ENCODE assay signal across 10 mouse cellular contexts in the genomic region with DNA sequence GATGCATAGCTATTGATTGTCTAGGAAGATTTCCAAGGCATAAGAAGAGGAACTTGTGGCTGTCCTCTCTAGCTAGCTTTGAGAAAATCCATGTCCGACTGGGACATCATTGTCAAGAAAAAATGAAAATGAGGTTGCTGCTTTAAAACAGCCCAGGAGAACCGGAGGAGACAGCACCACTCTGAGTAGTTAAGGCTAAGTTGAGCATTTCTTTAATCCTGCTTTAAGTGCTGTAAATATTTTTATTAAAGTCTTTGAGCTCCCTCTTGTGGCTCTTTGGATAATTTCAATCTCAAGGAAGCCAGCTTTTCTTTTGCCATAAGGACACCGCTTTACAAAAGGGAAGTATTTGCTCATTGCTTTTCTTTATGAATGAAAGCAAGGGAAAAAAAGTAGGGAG.
DNase-seq lines count a peak whose midpoint lies in the region; ATAC-seq and TF ChIP-seq lines count a peak whose summit lies in the region.
"Had no signal": no experiment of that assay in that cellular context is flagged by ENCODE, and none has a peak within 500 bp of the region (broad histone marks: within the 10 kb centered on the region; RNA-seq: fewer than 3 reads in every experiment).

No protein-coding gene starts in this region.

- TF ChIP-seq CTCF in kidney, adult 2 months (conservative IDR thresholded peaks at IDR 0.05; ENCODE audit: insufficient read depth, insufficient read length, low read depth, low read length), result 0 out of 2 replicates have a peak, but pooled peaks have one; percentile 6
- TF ChIP-seq CTCF in CH12.LX (conservative IDR thresholded peaks at IDR 0.05 in 1 of 2, IDR thresholded peaks at IDR 0.05 in 1 of 2; ENCODE audit: low read depth in 2 of 2, low read length in 2 of 2), result peak; percentile 30 to 84; a peak in 3 of 4 replicates

- no peak overlapping the region for H3K4me3 ChIP-seq in kidney, adult 2 months (ENCODE audit: insufficient read depth, low read depth, low read length)
- no peak overlapping the region for H3K4me3 ChIP-seq in kidney, embryonic 15.5 days (replicated peaks)
- H3K4me3 ChIP-seq in CH12.LX (replicated peaks in 1 of 3; ENCODE audit: low read depth in 2 of 3, low read length in 2 of 3, poor library complexity in 1 of 3), result no peak overlapping the region
- H3K4me3 ChIP-seq in hindbrain, embryonic 14.5 days (replicated peaks; ENCODE audit: low read length), result no peak overlapping the region
- H3K4me3 ChIP-seq: embryonic facial prominence, embryonic 15.5 days; liver, embryonic 15.5 days had no signal

- peak; percentile 91 for TF ChIP-seq RAD21 in CH12.LX (IDR thresholded peaks at IDR 0.05; ENCODE audit: low read depth, low read length)

- no peaks in the 10 kb centered on the region for H3K79me2 ChIP-seq in CH12.LX (replicated peaks; ENCODE audit: control insufficient read depth, extremely low read depth, insufficient read depth, poor library complexity, severe bottlenecking)

- no peaks in the 10 kb centered on the region for H3K4me1 ChIP-seq in kidney, adult 2 months (ENCODE audit: control insufficient read depth, insufficient read depth, low read length)
- H3K4me1 ChIP-seq in kidney, embryonic 15.5 days, result no peaks in the 10 kb centered on the region
- peaks cover 0 to 4% of the 10 kb centered on the region in 2 experiments; a peak in 2 of 4 replicates for H3K4me1 ChIP-seq in CH12.LX (ENCODE audit: control insufficient read depth in 1 of 2, insufficient read depth in 2 of 2)
- H3K4me1 ChIP-seq in hindbrain, embryonic 14.5 days (replicated peaks; ENCODE audit: control insufficient read depth, insufficient read depth, low read length), result no peaks in the 10 kb centered on the region
- H3K4me1 ChIP-seq: embryonic facial prominence, embryonic 15.5 days; liver, embryonic 15.5 days had no signal

- no peaks in the 10 kb centered on the region for H3K36me3 ChIP-seq in kidney, adult 2 months (ENCODE audit: control insufficient read depth, insufficient read depth, low read length)
- H3K36me3 ChIP-seq in kidney, embryonic 15.5 days, result no peaks in the 10 kb centered on the region
- peaks cover 2 to 3% of the 10 kb centered on the region in 2 experiments for H3K36me3 ChIP-seq in CH12.LX (replicated peaks in 1 of 2; ENCODE audit: control insufficient read depth in 1 of 2, insufficient read depth in 1 of 2, low read length in 1 of 2)
- no peaks in the 10 kb centered on the region for H3K36me3 ChIP-seq in hindbrain, embryonic 14.5 days (replicated peaks; ENCODE audit: control insufficient read depth, insufficient read depth)
- H3K36me3 ChIP-seq: embryonic facial prominence, embryonic 15.5 days; liver, embryonic 15.5 days had no signal

- dilution Hi-C loops in CH12.LX (cut with MboI; ENCODE audit: extremely low pct_ligation_motif_present, extremely low pct_unique_long_range_greater_than_20kb, low sequenced_read_pairs), result no loop called here

- no peak for ATAC-seq in kidney, embryonic 15.5 days (replicated peaks; ENCODE audit: low FRiP score)
- 0 out of 2 replicates have a peak, but pooled peaks have one; percentile 31 for ATAC-seq in hindbrain, embryonic 14.5 days (ENCODE audit: low FRiP score)

- no peaks in the 10 kb centered on the region for H3K9me3 ChIP-seq in kidney, embryonic 15.5 days (replicated peaks)
- no peaks in the 10 kb centered on the region for H3K9me3 ChIP-seq in CH12.LX (replicated peaks; ENCODE audit: low read length)
- H3K9me3 ChIP-seq in hindbrain, embryonic 14.5 days (ENCODE audit: control insufficient read depth, low read length), result no peaks in the 10 kb centered on the region
- H3K9me3 ChIP-seq: embryonic facial prominence, embryonic 15.5 days; liver, embryonic 15.5 days had no signal

- no peak overlapping the region for H3K27ac ChIP-seq in kidney, adult 2 months (ENCODE audit: insufficient read depth, low read depth, low read length)
- no peak overlapping the region for H3K27ac ChIP-seq in kidney, embryonic 15.5 days
- no peak overlapping the region for H3K27ac ChIP-seq in CH12.LX (ENCODE audit: insufficient read depth, low read depth)
- no peak overlapping the region for H3K27ac ChIP-seq in hindbrain, embryonic 14.5 days
- H3K27ac ChIP-seq: embryonic facial prominence, embryonic 15.5 days; liver, embryonic 15.5 days had no signal

- no peak for TF ChIP-seq POLR2A in kidney, adult 2 months (IDR thresholded peaks at IDR 0.05; ENCODE audit: low read depth, low read length)
- no peak for TF ChIP-seq POLR2A in CH12.LX (IDR thresholded peaks at IDR 0.05; ENCODE audit: low read depth, low read length)

- in situ Hi-C loops in CH12.LX (cut with MboI; ENCODE audit: low pct_ligation_motif_present, low pct_unique_long_range_greater_than_20kb, low sequenced_read_pairs), result loop anchor here (5.0 kb wide), 2 partner anchors 146 to 246 kb away; no protein-coding TSS in a partner anchor

- 13% methylated on average over 3 of the region's 3 CpGs for WGBS in kidney, adult 2 months
- 22% methylated on average over 3 of the region's 3 CpGs for WGBS in kidney, embryonic 15.5 days
- WGBS in hindbrain, embryonic 14.5 days, result 19% methylated on average over 3 of the region's 3 CpGs

- DNase-seq in kidney, adult 2 months, result peak; percentile 60
- peak; percentile 60 for DNase-seq in CH12.LX (ENCODE audit: extremely low read depth)
- DNase-seq in brain, adult 2 months (ENCODE audit: low read depth, low spot score), result peak; percentile 82
- DNase-seq in hindbrain, embryonic 14.5 days (ENCODE audit: low spot score), result peak; percentile 93
- DNase-seq in retina, postnatal 1 day, result peak; percentile 78
- no peak for DNase-seq in testis, postnatal 14 days (ENCODE audit: low spot score)
- DNase-seq in ovary, adult 18-20 months (ENCODE audit: low spot score), result no peak

- no peak overlapping the region for H3K9ac ChIP-seq in kidney, embryonic 15.5 days
- no peak overlapping the region for H3K9ac ChIP-seq in CH12.LX (ENCODE audit: insufficient read depth, low read depth)
- no peak overlapping the region for H3K9ac ChIP-seq in hindbrain, embryonic 14.5 days
- H3K9ac ChIP-seq: embryonic facial prominence, embryonic 15.5 days; liver, embryonic 15.5 days had no signal

- TF ChIP-seq EP300 in CH12.LX (IDR thresholded peaks at IDR 0.05; ENCODE audit: low read length), result no peak

- no peaks in the 10 kb centered on the region for H3K27me3 ChIP-seq in kidney, adult 2 months (replicated peaks; ENCODE audit: control insufficient read depth, insufficient read depth, low read length)
- no peaks in the 10 kb centered on the region for H3K27me3 ChIP-seq in kidney, embryonic 15.5 days
- no peaks in the 10 kb centered on the region for H3K27me3 ChIP-seq in CH12.LX (replicated peaks)
- no peaks in the 10 kb centered on the region for H3K27me3 ChIP-seq in hindbrain, embryonic 14.5 days (ENCODE audit: control insufficient read depth, insufficient read depth, low read length)
- H3K27me3 ChIP-seq: liver, embryonic 15.5 days had no signal

- no peak overlapping the region for H3K4me2 ChIP-seq in kidney, embryonic 15.5 days
- no peak overlapping the region for H3K4me2 ChIP-seq in CH12.LX (ENCODE audit: insufficient read depth, low read depth, poor library complexity, severe bottlenecking)
- no peak overlapping the region for H3K4me2 ChIP-seq in hindbrain, embryonic 14.5 days (replicated peaks)
- H3K4me2 ChIP-seq: embryonic facial prominence, embryonic 15.5 days; liver, embryonic 15.5 days had no signal

TF ChIP-seq in CH12.LX, 34 proteins besides CTCF, POLR2A, EP300 and RAD21:
- TF ChIP-seq MAFK (IDR thresholded peaks at IDR 0.05; ENCODE audit: insufficient replicate concordance, low read length) (no peak), RCOR1 (conservative IDR thresholded peaks at IDR 0.05; ENCODE audit: low read depth, low read length) (no peak), POLR2AphosphoS2 (IDR thresholded peaks at IDR 0.05; ENCODE audit: low read depth, low read length) (no peak), TCF12 (IDR thresholded peaks at IDR 0.05; ENCODE audit: low read depth, low read length) (no peak), ZC3H11A (IDR thresholded peaks at IDR 0.05; ENCODE audit: low read depth, low read length) (peak; percentile 66), PAX5 (IDR thresholded peaks at IDR 0.05; ENCODE audit: low read length) (no peak), USF2 (conservative IDR thresholded peaks at IDR 0.05; ENCODE audit: low read depth, low read length) (no peak), SMC3 (IDR thresholded peaks at IDR 0.05; ENCODE audit: low read depth, low read length) (peak; percentile 81), ZNF384 (IDR thresholded peaks at IDR 0.05; ENCODE audit: low read depth, low read length) (no peak), NELFE (IDR thresholded peaks at IDR 0.05; ENCODE audit: low read depth, low read length) (no peak)

Comparison
In these comparisons a context has a peak if more than half of its experiments do, and no peak if none do; other contexts are left out.
1. DNase-seq: peak in kidney, adult 2 months (single experiment), CH12.LX (single experiment), brain, adult 2 months (single experiment), hindbrain, embryonic 14.5 days (single experiment) and retina, postnatal 1 day (single experiment); none in testis, postnatal 14 days (single experiment) and ovary, adult 18-20 months (single experiment).